15 mouse cellular contexts compared by ENCODE assay signal in genomic region chr17:46993625-46994024, GRCm38 (mm10).
"Had no signal": no experiment of that assay in that cellular context is flagged by ENCODE, and none has a peak within 500 bp of the region (broad histone marks: within the 10 kb centered on the region; RNA-seq: fewer than 3 reads in every experiment).

No protein-coding gene starts in this region.

- ATAC-seq: lung, postnatal 0 days; midbrain, embryonic 13.5 days; midbrain, embryonic 15.5 days had no signal

- H3K27ac ChIP-seq: lung, embryonic 15.5 days; midbrain, embryonic 13.5 days; midbrain, embryonic 15.5 days; neural tube, embryonic 12.5 days; stomach, embryonic 15.5 days; stomach, postnatal 0 days had no signal

- H3K27me3 ChIP-seq: lung, embryonic 15.5 days; megakaryocyte, embryonic 14.5 days; midbrain, embryonic 13.5 days; midbrain, embryonic 15.5 days; neural tube, embryonic 12.5 days; stomach, embryonic 15.5 days had no signal

- H3K9ac ChIP-seq: lung, embryonic 15.5 days; midbrain, embryonic 13.5 days; midbrain, embryonic 15.5 days; neural tube, embryonic 12.5 days; stomach, embryonic 15.5 days had no signal

- DNase-seq: lung, postnatal 14 days; lung, postnatal 36 days; right cerebral cortex, postnatal 14 days; thymus, adult 2 months; thymus, postnatal 25 days; thymus, postnatal 4 days had no signal

- H3K4me3 ChIP-seq: lung, embryonic 15.5 days; megakaryocyte, embryonic 14.5 days; midbrain, embryonic 13.5 days; midbrain, embryonic 15.5 days; neural tube, embryonic 12.5 days; stomach, embryonic 15.5 days had no signal

- H3K4me1 ChIP-seq: lung, embryonic 15.5 days; midbrain, embryonic 13.5 days; midbrain, embryonic 15.5 days; neural tube, embryonic 12.5 days; stomach, embryonic 15.5 days had no signal

- H3K9me3 ChIP-seq: lung, embryonic 15.5 days; megakaryocyte, embryonic 14.5 days; midbrain, embryonic 13.5 days; midbrain, embryonic 15.5 days; neural tube, embryonic 12.5 days; stomach, embryonic 15.5 days had no signal

- H3K4me2 ChIP-seq: lung, embryonic 15.5 days; midbrain, embryonic 11.5 days; midbrain, embryonic 13.5 days; midbrain, embryonic 15.5 days; neural tube, embryonic 12.5 days; stomach, embryonic 15.5 days had no signal
